Mouse (Mus musculus): Measurements from ENCODE around the gene Cblb.

DNA sequence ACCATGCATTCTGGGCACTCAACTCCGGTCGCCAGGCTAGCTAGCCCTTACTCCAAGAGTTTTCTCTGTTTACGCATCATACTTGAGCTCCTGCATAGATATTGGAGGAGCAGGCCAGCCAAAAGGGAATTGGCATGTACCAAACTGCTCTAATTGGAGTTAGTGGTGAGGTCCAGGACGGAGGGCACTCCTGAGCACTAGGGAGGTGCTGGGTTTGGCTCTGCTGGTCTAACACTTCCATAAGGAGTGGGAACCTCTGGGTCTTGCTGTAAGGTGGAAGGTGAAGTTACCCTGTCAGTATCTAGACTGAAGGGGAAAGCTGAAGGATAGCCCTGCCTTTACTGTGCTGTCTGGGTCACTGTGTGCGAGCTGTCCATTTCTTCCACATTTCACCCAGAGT lies 39.1 kb downstream of the Cblb start:
- TF ChIP-seq CTCF (IDR thresholded peaks at IDR 0.05; ENCODE audit: extremely low read depth, insufficient read depth, low read length) (no peak), POLR2A (IDR thresholded peaks at IDR 0.05; ENCODE audit: extremely low read depth, insufficient read depth, low read length) (no peak)

Measured in cortical plate, adult 2 months (tissue).